Mouse (Mus musculus) duodenum, adult 2 months (tissue): ENCODE measurements around the gene Zfp114. TPM values are rescaled to one million over a fixed set of nuclear protein-coding genes. Genes with fewer than 3 reads are reported as not detected.

Experiments
- polyA plus RNA-seq: library from polyadenylated mRNA; depleted of rRNA; stranded (reverse); fragments of >200 nt; gene quantifications from 2 replicates; pipeline ENCODE4 v1.2.3, GENCODE M21; 2012; ENCODE audit warnings: low replicate concordance; rRNA removed

Zfp114 gene
- 0.08 TPM in 1 of 2 replicates, not detected in the other for polyA plus RNA-seq

GRCm38 (mm10) chr7:24174618-24175336 is at the start of gene Zfp114:
Zfp114 (plus strand) TSS chr7:24175060.

GRCm38 (mm10) chr7:24133996-24134828 is 40.6 kb upstream of the Zfp114 start, which contains the start of gene Zfp235:
Zfp235 (plus strand) TSS chr7:24134169.

DNA sequence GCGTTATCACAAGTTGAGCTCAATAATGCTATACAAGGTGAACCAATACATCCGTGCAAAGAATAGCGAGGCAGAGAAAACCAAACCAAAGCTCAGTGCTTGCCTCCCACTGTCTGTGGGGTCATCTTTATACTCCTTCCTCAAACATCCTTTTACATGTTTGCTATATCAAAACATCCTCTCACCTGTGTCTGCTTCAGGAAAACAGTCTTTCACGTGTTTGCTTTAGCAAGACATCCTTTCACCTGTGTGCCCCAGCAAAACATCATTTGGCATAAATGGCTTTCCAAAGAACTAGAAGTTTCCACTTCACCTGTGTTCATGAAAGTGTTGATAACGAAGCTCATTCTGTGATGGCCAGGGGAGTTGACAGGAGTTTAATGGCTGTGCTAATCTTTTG is 36.5 kb downstream of the Zfp114 start, which contains the start of gene Zfp111:
Gene Zfp111, minus strand, starts transcription at position 101 of the 400 bp plus-strand sequence.

Other genes with a start within 250 kb of the Zfp114 start
- not detected in 2 replicates for gene Vmn1r179, start 248.1 kb upstream of the Zfp114 start, polyA plus RNA-seq
- gene Vmn1r180, start 224.4 kb upstream of the Zfp114 start, polyA plus RNA-seq, result not detected in 2 replicates
- not detected in 2 replicates for gene Vmn1r181, start 200.4 kb upstream of the Zfp114 start, polyA plus RNA-seq
- not detected in 2 replicates for gene V1rd19, start 173.4 kb upstream of the Zfp114 start, polyA plus RNA-seq
- not detected in 2 replicates for gene Vmn1r183, start 121.8 kb upstream of the Zfp114 start, polyA plus RNA-seq
- gene Zfp180, start 93.1 kb upstream of the Zfp114 start, polyA plus RNA-seq, result 2.8 and 4.6 TPM in 2 replicates
- gene Zfp112, start 62.7 kb upstream of the Zfp114 start, polyA plus RNA-seq, result 0.46 and 1.2 TPM in 2 replicates
- gene Zfp235, start 40.9 kb upstream of the Zfp114 start, polyA plus RNA-seq, result 1.8 and 2.4 TPM in 2 replicates
- 0.23 and 0.29 TPM in 2 replicates for gene Zfp111, start 36.4 kb downstream of the Zfp114 start, polyA plus RNA-seq
- gene Zfp109, start 62.5 kb downstream of the Zfp114 start, polyA plus RNA-seq, result 0.11 and 0.27 TPM in 2 replicates
- gene Zfp108, start 79.7 kb downstream of the Zfp114 start, polyA plus RNA-seq, result 0.18 and 0.21 TPM in 2 replicates
- gene Zfp93, start 95.4 kb downstream of the Zfp114 start, polyA plus RNA-seq, result 0.74 and 0.91 TPM in 2 replicates
- 1.0 and 1.4 TPM in 2 replicates for gene Zfp61, start 126.2 kb downstream of the Zfp114 start, polyA plus RNA-seq
- gene Zfp94, start 141.6 kb downstream of the Zfp114 start, polyA plus RNA-seq, result 0.83 and 4.3 TPM in 2 replicates
- gene Tescl, start 158.9 kb downstream of the Zfp114 start, polyA plus RNA-seq, result not detected in 2 replicates
- gene Lypd5, start 174.1 kb downstream of the Zfp114 start, polyA plus RNA-seq, result not detected in 2 replicates
- 84.7 and 88.4 TPM in 2 replicates for gene Kcnn4, start 195.2 kb downstream of the Zfp114 start, polyA plus RNA-seq
- 49.3 and 58.7 TPM in 2 replicates for gene Smg9, start 224.6 kb downstream of the Zfp114 start, polyA plus RNA-seq